Mouse (Mus musculus): ENCODE measurements around the gene Klrb1b. TPM values are rescaled to one million over a fixed set of nuclear protein-coding genes. Genes with fewer than 3 reads are reported as not detected.

The Klrb1b gene
- total RNA-seq (2021), result not detected

DNA sequence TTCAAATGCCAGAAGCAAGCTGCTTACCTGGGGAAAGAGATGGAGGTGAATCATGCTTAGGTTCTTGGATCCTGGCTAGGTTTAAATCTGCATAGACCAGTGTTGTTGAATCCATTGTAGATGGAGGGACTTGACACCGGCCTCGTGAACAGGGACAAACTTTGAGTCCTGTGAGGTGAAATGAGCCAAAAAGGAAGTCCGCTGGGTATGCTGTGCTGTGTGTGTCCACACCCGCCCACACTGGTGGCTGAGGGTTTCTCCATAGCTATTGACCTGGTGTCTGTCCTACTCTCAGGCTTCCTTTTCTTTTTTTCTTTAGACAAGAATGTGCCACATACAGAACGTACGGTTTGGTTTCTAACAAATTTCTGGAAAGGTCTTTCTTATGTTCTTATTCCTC lies at the start of gene Klrb1b, which contains the start of gene Gm44511:
TSS of gene Klrb1b (minus strand) at position 200 of the 400 bp plus-strand sequence.
TSS of gene Gm44511 (minus strand) at position 184 of the 400 bp plus-strand sequence.
- DNase-seq, result no peak

DNA sequence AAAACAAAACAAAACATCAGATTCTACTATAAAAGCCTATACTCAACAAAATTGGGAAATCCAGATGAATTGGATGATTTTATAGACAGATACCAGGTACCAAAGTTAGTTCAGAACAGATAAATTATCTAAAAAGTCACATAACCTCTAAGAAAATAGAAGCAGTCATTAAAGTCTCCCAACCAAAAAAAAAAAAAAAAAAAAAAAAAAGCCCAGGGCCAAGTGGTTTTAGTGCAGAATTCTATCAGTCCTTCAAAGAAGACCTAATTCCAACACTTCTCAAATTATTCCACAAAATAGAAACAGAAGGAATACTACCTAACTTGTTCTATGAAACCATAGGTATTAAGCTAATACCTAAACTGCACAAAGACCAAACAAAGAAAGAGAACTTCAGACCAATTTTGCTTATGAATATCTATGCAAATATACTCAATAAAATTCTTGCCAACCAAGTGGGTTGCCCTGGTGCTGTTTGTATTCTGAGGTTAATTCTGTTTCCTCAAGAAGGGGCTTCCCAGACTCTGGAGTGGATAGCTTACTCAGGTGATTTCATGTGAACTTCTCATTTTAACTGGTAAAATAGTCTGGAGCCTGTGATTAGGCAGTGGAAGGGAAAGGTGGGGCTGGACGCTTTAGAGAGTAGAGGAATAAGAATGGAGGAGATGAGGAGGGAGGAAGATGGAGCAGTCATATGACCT lies 45.9 kb upstream of the Klrb1b start:
- DNase-seq, result no peak

DNA sequence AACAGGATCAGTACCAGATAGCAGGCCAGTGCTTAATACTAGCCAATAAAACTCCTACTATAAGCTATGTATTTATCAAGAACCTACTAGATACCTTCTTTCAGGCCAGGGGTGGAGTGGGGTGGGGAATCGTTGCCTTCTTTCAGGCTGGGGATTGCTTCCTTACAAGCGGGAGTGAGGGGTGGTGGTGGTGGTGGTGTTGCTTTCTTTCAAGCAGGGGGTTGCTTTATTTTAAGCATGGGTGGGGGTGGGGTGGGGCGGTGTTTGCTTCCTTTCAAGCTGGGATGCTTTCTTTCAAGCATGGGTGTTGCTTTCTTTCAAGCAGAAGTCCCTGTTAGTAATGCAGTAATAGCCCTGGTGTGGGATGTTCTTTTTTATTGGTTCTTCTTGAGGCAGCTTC lies 42.7 kb upstream of the Klrb1b start:
- no peak for DNase-seq

DNA sequence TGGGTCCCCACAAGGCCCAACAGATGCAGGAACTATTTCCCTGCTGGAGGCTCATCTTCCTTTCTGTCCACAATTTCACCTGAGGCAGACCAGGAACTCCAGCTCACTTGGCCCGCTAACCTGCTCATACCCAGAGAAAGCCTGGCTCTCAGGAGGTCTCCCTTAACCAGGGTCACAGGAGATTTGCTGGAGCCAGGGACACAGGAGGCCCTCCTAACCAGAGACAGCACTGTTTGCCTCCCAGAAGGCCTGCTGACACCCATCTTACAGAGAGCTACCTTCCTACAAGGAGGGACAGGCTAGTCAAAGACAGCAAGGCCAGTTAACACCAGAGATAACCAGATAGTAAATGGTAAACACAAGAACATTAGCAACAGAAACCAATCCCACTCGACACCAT lies 31.8 kb upstream of the Klrb1b start:
- no peak for DNase-seq

DNA sequence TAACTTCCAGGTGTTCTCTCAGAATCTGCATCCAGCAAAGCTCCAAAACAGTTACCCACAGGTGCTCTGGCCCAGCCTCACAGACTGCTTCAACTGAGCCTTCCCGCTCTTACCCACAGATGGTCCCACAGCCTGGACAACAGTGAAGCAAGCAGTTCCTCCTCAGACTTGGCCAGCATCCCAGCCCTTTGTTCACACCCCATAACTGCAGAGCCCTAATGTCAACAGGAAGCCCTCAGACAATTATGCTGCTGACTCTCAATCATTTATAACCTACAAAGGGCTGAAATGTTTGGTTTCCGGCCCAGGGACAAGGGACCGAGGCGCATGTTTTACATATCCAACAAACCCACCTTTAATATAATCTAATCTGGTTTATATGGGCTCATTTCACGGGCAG lies 30.1 kb upstream of the Klrb1b start:
- peak; percentile 49 to 59 for DNase-seq

DNA sequence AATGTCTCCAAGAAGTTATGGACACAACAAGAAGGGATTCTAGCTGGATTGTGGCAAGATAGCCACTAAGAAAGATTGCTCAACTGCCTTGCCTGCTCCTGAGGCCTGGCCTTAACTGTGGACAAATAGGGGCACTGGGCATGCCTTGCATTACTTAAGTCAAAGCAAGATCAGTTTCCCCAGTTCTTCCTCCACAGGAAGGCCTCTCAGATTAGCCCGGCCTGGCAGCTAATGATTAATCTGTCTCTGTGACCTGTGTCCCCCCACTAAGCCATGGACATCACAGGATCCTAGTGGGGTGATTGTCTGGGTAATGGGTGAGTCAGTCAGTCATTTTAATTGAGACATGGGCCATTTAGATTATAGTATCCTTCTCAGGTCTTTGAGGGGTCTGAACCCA lies 29.3 kb upstream of the Klrb1b start:
- DNase-seq, result no peak

DNA sequence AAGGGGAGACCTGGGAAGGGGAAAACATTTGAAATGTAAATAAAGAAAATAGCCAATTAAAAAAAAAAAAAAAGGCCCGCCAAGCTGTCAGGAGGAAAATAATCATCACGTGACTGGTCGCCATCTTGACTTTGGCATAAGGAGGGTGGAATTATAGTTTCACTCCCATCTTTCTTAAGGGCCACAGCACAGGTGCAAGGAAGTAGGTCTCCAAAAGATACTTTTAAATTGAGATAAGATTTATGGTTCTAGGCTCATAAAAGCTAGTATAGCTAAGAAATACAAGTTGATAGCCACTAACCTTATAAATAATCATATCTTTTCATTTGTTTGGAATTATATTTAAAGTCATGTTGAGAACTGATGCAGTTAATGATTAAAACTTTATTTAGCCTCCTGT lies 28.8 kb upstream of the Klrb1b start:
- DNase-seq, result no peak

DNA sequence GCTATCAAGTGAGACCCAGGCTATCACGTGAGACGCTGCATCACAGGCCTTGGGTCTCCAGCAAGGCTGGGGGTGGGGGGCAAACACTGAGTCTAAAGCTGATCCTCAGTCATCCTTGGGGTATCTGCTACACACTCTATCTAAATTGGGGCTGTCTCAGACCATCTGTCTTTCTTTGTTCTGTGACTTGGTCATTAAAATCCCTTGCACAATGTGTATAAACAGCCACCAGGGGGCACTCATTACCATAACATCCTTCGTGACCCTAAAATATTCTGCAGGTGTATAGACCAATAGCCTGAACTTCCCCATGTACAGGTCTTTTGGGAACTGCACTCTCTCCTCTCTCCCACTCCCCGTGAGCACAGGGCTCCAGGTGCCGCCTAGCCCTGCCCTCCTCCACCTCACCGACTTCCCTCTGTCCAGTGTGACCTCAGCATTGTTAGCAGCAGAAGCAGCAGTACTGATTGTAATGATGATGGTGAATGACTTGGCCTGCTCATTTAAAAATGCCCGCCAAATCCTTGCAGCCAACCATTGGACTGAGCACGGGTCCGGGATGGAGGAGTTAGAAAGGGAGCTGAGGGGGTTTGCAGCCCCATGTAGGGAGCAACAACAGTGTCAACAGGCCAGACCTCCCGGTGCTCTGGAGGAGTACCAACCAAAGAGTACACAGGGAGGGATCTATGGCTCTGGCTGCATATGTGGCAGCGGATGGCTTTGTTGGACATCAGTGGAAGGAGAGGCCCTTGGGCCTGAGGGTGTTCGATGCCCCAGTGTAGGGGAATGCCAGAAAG lies 28.1 kb upstream of the Klrb1b start:
- DNase-seq, result peak; percentile 52 to 54

DNA sequence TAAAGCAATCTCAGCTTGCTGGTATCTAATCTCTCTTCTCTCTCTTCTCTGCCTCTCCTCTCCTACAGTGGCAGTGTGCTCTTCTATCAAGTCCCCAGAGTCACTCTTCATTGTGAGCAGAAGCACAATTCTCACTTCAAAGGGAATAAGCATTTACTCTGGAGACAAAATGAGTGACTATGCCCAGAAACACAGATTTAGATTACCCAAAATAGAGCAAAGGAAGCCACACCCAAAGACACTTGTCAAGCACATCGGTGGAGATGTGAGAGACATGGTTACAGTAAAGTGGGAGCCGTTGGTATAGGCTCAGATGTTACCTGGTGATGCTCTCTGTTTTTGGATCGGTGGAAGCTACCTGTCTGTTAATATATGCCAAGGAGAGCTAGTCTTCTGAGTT lies 26.6 kb upstream of the Klrb1b start:
- no peak for DNase-seq

DNA sequence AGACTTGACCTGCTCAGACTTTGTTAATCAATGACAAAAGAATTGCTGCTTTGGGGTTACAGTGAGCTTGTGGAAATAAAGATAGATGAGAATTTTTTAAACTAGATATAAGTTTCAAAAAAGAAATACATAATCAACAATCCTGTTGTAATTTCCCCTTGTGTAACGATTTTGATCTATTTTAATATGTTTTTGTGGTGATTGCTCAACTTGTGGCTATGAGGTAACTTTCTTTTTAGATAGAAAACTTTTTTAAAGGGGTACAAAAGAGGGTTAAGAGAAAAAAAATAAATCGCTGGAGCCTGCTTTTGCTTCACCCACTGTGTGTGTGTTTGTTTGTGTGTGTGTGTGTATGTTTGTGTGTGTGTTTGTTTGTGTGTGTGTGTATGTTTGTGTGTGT lies 25.0 kb upstream of the Klrb1b start:
- DNase-seq, result no peak

DNA sequence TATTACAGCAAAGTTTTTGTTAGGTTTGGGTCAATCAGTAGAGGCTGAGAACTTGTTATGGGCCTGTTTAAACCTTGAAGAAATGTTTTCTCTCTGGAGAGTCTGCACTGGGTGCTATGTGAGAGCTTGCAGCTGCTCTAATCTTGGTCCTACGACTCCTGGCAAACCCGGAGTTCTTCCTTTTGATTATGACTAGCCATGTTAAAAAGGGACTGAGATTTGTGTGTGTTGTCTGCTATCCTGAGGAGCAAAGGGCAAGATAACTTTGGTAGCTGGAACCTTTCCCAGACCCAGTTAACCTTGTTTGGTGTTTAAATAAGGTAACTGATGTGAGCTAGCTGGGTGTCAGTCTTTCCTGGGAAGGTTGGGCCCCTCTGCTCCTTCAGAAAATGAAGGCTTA lies 24.5 kb upstream of the Klrb1b start:
- DNase-seq, result no peak

DNA sequence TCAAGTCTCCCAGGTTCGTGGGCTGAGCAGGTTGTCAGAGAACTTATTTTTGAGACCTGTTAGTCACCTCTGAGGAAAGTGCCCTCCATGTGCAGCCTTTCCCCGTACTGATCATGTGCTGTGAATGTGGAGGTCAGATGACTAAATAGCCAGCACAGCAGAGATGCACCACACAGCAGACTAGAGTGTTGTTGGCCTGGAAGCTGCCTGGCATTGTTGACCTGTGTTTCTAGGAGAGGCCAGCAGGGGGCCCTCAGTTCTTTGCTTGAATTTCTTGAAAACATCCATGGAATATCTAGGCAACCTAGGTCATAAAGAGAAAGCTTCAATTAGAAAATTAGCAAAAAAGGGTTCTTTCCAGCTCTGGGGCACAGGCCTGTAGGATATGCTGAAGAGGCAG lies 23.8 kb upstream of the Klrb1b start:
- peak; percentile 11 to 23 for DNase-seq

DNA sequence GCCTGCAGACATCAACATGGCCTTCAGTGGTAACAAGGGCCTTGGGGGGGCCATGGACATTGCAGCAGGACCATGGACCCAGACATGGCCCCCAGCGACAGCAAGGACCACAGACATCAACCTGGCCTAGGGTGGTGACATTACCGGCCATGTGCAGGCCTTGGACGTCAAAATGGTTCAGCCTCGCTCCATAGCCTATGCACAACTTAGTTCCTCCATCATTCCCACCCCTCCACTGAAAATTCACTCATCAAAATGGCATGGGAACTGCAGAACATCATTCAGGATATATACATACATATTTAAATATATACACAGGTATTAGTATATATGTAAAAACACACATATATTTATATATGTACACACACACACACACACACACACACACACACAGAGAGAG lies 21.3 kb upstream of the Klrb1b start:
- no peak for DNase-seq

DNA sequence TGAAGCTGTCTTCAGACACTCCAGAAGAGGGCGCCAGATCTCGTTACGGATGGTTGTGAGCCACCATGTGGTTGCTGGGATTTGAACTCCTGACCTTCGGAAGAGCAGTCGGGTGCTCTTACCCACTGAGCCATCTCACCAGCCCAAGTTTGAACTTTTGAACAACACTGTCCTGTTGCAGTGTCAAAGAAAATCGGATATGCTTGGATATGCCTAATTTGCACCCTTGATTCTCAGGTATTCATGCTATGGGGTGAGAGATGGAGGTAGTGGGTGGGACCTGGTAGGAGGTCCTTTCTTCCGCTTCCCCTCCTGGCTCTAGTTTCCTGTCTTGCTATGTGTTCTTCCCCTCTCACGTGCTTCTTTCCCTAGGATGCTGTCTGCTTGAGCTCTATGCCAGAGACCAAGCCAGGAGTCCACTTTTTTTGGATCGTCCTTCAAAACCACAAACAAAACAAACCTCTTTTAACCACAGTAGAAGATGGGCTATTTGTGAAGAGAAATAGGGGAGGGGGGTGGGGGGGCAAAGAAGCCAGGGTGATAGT lies 19.9 kb upstream of the Klrb1b start:
- no peak for DNase-seq

DNA sequence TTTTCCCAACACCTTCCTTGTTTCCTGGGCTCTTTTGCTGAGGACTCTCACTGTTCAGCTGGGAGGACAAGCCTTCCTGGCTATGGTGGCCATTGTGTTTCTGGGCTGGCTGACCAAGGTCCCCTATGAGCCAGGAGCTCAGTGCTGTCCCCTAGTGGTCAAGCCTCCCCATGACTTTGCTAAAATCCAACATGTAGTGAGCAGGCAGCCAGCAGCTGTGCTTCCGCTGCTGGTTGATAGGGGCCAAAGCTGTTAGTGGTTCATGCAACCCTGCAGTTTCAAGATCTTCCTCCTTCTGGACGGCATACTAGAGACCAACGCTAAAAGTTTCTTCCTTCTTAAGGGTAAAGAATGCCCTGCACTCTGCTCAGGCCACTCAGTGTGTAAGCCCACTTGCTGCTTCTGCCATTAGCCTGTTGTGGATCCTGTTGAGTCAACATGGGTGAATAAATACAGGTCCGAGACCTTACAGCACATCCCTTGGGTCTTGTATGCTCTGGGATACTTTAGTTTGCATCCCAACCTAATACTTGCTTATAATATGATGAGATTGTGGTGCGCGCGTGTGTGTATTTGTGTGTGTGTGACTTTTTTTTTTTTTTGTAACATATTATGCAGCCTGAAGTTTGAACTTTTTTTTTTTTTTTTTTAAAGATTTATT lies 19.3 kb upstream of the Klrb1b start:
- DNase-seq, result peak; percentile 73 to 75

DNA sequence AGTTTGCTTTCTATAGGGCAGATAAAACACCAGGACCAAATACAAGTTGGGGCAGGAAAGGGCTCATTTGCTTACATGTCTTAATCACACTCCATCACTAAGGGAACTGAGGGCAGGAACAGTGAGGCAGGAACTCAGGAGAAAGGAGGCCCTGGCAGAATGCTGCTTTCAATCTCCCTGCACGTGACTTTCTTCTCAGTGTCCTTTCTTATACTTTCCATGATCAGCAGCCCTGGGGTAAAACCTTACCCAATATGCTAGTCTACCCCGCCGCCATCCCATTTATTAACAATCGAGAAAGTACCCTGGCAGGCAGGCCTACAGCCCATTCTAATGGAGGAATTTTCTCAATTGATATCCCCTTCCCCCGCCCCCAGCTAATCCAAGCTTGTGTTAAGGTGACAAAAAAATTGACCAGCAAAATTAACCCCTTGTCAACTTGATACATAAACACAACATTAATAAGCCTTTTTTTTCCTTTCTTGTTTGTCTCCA lies 18.5 kb upstream of the Klrb1b start:
- DNase-seq, result no peak

DNA sequence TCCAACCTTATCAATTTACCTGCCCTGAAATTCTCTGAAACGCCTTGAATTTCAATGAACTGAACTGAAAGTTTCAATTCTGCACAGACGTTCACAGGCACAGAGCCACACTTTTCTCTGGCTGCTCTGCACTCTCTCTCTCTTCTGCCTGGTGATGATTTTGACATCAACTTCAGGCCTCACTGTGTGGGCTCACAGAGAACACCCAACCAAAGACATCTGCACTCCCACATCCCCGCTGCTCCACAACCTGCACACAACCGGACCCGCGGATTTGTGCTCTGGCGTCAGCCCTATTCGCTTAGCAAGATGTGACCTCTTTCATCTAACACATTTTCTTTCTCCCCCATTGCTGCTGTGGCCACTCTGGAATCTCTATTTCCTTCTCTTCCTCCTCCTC lies 18.0 kb upstream of the Klrb1b start:
- peak; percentile 10 to 31 for DNase-seq

DNA sequence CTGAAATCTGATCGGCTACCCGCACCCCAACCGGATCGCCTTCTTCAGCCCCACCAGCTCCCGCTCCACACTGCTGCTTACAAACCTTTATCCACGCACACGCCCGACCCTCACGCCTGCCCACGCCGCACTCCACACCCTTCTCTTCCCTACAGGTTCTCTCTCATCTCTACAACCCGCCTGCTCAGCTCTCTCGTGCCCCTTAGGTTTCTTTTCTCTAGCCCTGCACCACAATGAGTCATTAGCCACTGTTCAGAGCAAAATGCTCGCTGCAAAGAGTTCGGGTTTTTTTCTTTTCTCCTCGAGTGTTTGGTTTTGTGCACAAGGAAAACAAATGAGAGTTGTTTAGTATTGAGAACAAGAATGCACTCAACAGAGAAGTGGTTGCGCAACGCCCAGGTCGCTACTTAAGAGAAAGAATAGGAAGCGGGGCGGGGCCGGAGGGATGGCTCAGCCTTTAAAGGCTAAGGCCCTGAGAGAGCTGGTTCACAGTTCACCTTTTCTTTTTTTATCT lies 17.4 kb upstream of the Klrb1b start:
- DNase-seq, result no peak

DNA sequence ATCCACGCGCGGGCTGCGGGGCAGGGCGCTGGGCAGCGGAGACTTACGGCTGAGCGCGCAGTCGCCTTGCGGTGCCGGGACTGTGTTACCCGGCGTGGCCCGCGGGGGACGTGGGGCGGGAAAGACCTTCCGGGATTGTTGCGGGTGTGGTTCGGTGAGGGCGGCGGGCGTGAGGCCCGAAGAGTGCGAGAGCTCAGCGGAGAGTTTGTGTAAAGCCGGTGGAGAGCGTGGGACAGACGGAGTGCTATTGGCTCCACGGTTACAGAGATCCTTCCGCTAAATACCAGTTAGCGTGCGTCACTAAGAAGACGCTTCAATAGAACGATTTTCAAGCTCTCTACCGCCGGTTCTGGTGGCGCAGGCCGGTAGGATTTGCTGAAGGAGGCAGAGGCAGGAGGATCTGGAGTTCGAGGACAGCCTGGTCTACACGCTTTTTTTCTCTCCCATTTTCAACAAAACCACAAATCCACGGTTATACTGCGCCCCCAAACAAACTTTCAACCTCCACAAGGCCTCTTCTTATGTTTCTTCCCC lies 16.9 kb upstream of the Klrb1b start:
- peak; percentile 93 to 94 for DNase-seq

DNA sequence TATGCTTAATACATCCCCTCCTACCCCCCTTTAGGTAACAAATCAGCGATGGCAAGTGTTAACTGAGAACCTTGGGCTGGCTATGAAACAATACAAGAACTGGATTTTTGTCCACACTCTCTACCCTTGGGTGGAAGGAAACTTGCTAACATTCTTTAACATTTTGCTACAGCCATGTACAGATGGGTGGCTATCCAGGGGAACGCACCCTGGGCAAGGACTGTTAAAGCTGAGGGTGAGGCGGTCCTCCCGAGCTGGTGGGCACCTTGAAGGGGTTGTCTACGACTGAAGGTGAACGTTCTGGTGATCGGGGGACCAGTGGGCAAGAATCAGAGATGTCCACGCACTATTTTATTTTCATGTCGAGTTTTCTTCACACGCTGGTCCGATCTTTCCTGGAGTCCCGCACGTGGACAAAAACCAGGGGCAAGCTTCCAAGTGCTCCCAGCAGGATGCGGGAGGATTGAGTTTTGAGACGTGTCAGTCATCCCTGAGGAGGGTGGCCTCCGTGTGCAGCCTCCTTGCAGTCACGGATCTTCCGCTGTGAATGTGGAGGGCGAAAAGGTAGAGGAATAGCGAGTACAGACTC lies 16.3 kb upstream of the Klrb1b start:
- no peak for DNase-seq

DNA sequence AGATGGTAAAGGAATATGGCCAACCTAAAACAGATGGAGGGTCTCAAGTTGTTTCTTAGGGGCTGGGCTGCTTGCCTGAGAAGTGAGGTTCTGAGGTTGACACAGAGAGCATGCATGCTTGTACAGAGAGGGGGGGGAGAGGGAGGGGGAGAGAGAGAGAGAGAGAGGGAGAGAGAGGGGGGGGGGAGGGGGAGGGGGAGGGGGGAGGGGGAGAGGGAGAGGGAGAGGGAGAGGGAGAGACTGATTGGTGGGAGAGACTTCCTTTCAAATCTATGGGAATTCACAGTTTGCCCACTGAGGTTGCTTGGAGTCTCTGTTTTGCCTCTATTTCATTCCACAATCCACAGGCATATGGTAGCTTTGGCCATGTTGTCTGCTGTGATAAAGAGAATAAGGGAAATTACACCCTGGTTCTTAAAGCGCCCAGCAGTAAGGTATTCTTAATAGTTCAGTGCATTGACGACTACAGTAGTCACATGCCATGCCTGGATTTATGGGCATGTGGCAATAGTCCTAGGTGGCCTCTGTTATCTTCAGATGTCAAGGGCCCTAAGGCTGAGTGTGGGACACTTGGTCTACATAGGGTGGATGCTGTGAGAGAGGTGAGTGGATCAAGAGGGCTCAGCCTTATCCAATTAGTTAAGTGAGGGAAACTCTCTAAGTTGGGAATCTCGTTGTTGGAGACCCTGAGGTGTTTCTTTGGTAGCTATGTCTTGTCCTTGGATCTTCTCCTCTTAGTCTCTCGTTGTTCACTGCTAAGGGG lies 15.4 kb upstream of the Klrb1b start:
- DNase-seq, result no peak

Measured in layer of hippocampus, postnatal 36 days (tissue).